ENCODE assay signal across 9 mouse cellular contexts in the genomic region with DNA sequence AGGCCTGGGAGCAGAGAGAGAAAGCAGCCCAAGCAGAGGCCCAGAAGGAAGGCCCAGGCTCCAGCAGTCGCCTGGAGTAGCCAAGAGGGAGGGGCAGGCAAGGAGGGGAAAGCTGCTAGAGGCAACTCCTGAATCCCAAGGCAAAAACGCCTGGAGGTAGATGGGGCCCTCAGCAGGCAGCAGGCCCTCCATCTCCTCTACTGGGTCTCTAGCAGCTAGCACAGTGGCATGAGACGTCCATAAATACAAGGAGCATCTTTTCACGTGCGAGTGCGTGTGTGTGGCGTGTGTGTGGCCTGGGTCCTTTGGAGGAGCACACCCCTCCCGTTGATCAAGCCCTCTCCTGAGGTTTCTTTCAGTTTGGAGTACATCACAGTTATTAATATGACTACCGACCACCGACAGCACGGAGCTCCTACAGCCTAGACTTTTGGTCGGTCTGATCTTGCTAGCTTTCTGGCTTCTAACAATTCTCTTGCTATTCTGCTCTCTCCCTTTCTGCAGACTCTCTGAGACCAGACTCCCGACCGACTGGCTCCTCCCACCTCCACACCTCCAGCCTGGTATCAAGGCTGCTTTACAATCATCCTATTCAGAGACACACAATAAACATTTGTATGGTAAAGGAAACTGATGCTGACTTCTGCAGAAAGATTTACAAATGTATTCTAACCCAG. TPM values are rescaled to one million over a fixed set of nuclear protein-coding genes. Genes with fewer than 3 reads are reported as not detected.
DNase-seq lines count a peak whose midpoint lies in the region; ATAC-seq and TF ChIP-seq lines count a peak whose summit lies in the region.
"Had no signal": no experiment of that assay in that cellular context is flagged by ENCODE, and none has a peak within 500 bp of the region (broad histone marks: within the 10 kb centered on the region; RNA-seq: fewer than 3 reads in every experiment).

No protein-coding gene starts in this region.

- no peak for DNase-seq in lung, postnatal 0 days (ENCODE audit: low spot score)
- DNase-seq in embryonic facial prominence, embryonic 14.5 days (ENCODE audit: low spot score), result peak; percentile 29
- peak; percentile 58 for DNase-seq in limb, embryonic 10.5 days (ENCODE audit: low spot score)
- no peak for DNase-seq in layer of hippocampus, postnatal 25 days (ENCODE audit: extremely low spot score in 1 of 2, low spot score in 1 of 2)
- DNase-seq in cerebellum, adult 9-10 months, result no peak
- no peak for DNase-seq in testis, postnatal 14 days (ENCODE audit: low spot score)

- no peak overlapping the region for H3K4me3 ChIP-seq in lung, embryonic 16.5 days (ENCODE audit: low read length)
- H3K4me3 ChIP-seq in lung, postnatal 0 days (ENCODE audit: low read depth, low read length), result no peak overlapping the region
- H3K4me3 ChIP-seq in embryonic facial prominence, embryonic 14.5 days (ENCODE audit: low read depth, low read length), result no peak overlapping the region
- H3K4me3 ChIP-seq in limb, embryonic 10.5 days, result peak overlapping the region; percentile 31
- no peak overlapping the region for H3K4me3 ChIP-seq in small intestine, adult 2 months (ENCODE audit: low read depth, low read length)

- no peak for TF ChIP-seq CTCF in lung, postnatal 0 days (IDR thresholded peaks at IDR 0.05)
- TF ChIP-seq CTCF in small intestine, adult 2 months (IDR thresholded peaks at IDR 0.05; ENCODE audit: extremely low read depth, insufficient read length, insufficient replicate concordance, low read depth, low read length), result no peak

- peak overlapping the region; percentile 1; the same call in 1 of the 2 replicates for H3K4me2 ChIP-seq in lung, embryonic 16.5 days (ENCODE audit: low read depth, low read length)
- no peak overlapping the region for H3K4me2 ChIP-seq in lung, postnatal 0 days (replicated peaks; ENCODE audit: low read depth, low read length)
- H3K4me2 ChIP-seq in embryonic facial prominence, embryonic 14.5 days (ENCODE audit: low read depth, low read length), result peak overlapping the region; percentile 16

- H3K9me3 ChIP-seq in lung, embryonic 16.5 days (ENCODE audit: control insufficient read depth, low read length), result no peaks in the 10 kb centered on the region
- H3K9me3 ChIP-seq in lung, postnatal 0 days (ENCODE audit: low read length), result no peaks in the 10 kb centered on the region
- no peaks in the 10 kb centered on the region for H3K9me3 ChIP-seq in embryonic facial prominence, embryonic 14.5 days (ENCODE audit: control insufficient read depth, low read length)
- H3K9me3 ChIP-seq in limb, embryonic 10.5 days (replicated peaks), result no peaks in the 10 kb centered on the region

- ATAC-seq in lung, embryonic 16.5 days (ENCODE audit: low read depth), result no peak
- no peak for ATAC-seq in lung, postnatal 0 days
- ATAC-seq in embryonic facial prominence, embryonic 14.5 days (ENCODE audit: low read depth), result no peak

- no peak for TF ChIP-seq POLR2A in small intestine, adult 2 months (IDR thresholded peaks at IDR 0.05; ENCODE audit: low read depth, low read length)

- TF ChIP-seq EP300 in lung, postnatal 0 days (IDR thresholded peaks at IDR 0.05), result no peak

- no peaks in the 10 kb centered on the region for H3K27me3 ChIP-seq in lung, embryonic 16.5 days (ENCODE audit: control insufficient read depth, insufficient read depth, low read depth, low read length)
- H3K27me3 ChIP-seq in lung, postnatal 0 days (replicated peaks; ENCODE audit: insufficient read depth, low read length), result no peaks in the 10 kb centered on the region
- no peaks in the 10 kb centered on the region for H3K27me3 ChIP-seq in embryonic facial prominence, embryonic 14.5 days (replicated peaks; ENCODE audit: control insufficient read depth, insufficient read depth, low read length)
- H3K27me3 ChIP-seq in limb, embryonic 10.5 days (ENCODE audit: low read depth, poor library complexity, severe bottlenecking), result no peaks in the 10 kb centered on the region
- no peaks in the 10 kb centered on the region for H3K27me3 ChIP-seq in small intestine, adult 2 months (ENCODE audit: control insufficient read depth, insufficient read depth, low read length)

- WGBS in lung, embryonic 16.5 days, result 19% methylated on average over 14 of the region's 14 CpGs
- 27% methylated on average over 13 of the region's 14 CpGs for WGBS in lung, postnatal 0 days
- WGBS in embryonic facial prominence, embryonic 14.5 days, result 8% methylated on average over 14 of the region's 14 CpGs
- whole genome bisulfite sequencing in limb, embryonic 10.5 days, result 3% methylated on average over 14 of the region's 14 CpGs
- 36% methylated on average over 14 of the region's 14 CpGs for WGBS in small intestine, adult 2 months

- no peaks in the 10 kb centered on the region for H3K36me3 ChIP-seq in lung, embryonic 16.5 days (ENCODE audit: control insufficient read depth, insufficient read depth, low read length)
- H3K36me3 ChIP-seq in lung, postnatal 0 days (ENCODE audit: insufficient read depth, low read length), result no peaks in the 10 kb centered on the region
- H3K36me3 ChIP-seq in embryonic facial prominence, embryonic 14.5 days (ENCODE audit: control insufficient read depth, insufficient read depth, low read length), result no peaks in the 10 kb centered on the region
- no peaks in the 10 kb centered on the region for H3K36me3 ChIP-seq in limb, embryonic 10.5 days
- H3K36me3 ChIP-seq in small intestine, adult 2 months (ENCODE audit: control insufficient read depth, insufficient read depth, low read length), result no peaks in the 10 kb centered on the region

- H3K4me1 ChIP-seq in lung, embryonic 16.5 days (replicated peaks; ENCODE audit: control insufficient read depth, insufficient read depth, low read length), result peaks cover 25% of the 10 kb centered on the region
- H3K4me1 ChIP-seq in lung, postnatal 0 days (ENCODE audit: insufficient read depth, low read depth, low read length), result peaks cover 10% of the 10 kb centered on the region; the same call in 1 of the 2 replicates
- H3K4me1 ChIP-seq in embryonic facial prominence, embryonic 14.5 days (ENCODE audit: control insufficient read depth, insufficient read depth, low read length), result peaks cover 28% of the 10 kb centered on the region
- peaks cover 52% of the 10 kb centered on the region for H3K4me1 ChIP-seq in limb, embryonic 10.5 days
- peaks cover 26% of the 10 kb centered on the region; the same call in 1 of the 2 replicates for H3K4me1 ChIP-seq in small intestine, adult 2 months (ENCODE audit: control insufficient read depth, insufficient read depth, insufficient read length, low read length)

- no peak overlapping the region; the same call in 1 of the 2 replicates for H3K27ac ChIP-seq in lung, embryonic 16.5 days (ENCODE audit: low read length)
- H3K27ac ChIP-seq in lung, postnatal 0 days (ENCODE audit: low read length), result no peak overlapping the region
- peak overlapping the region; percentile 83 for H3K27ac ChIP-seq in embryonic facial prominence, embryonic 14.5 days (replicated peaks; ENCODE audit: low read depth, low read length)
- peak overlapping the region; percentile 91 for H3K27ac ChIP-seq in limb, embryonic 10.5 days
- H3K27ac ChIP-seq in small intestine, adult 2 months (ENCODE audit: insufficient read depth, low read depth, low read length), result peak overlapping the region; percentile 18; the same call in 1 of the 2 replicates
- H3K27ac ChIP-seq: liver, embryonic 14.5 days had no signal

- H3K9ac ChIP-seq in lung, embryonic 16.5 days (ENCODE audit: low read length), result peak overlapping the region; percentile 16; the same call in 1 of the 2 replicates
- no peak overlapping the region for H3K9ac ChIP-seq in lung, postnatal 0 days (replicated peaks; ENCODE audit: low read depth)
- H3K9ac ChIP-seq in embryonic facial prominence, embryonic 14.5 days (ENCODE audit: low read depth, low read length), result peak overlapping the region; percentile 40
- H3K9ac ChIP-seq: liver, embryonic 14.5 days had no signal

RNA-seq across cellular contexts. Expression of a gene that starts 9.9 kb away (rescaled TPM):
- 157 and 223 TPM in 2 replicates for polyA plus RNA-seq in lung, embryonic 16.5 days (2015; fragmentation: Nextera tagmentation; extraction: Ambion mirVana)
- 140 and 152 TPM in 2 replicates for polyA plus RNA-seq in lung, postnatal 0 days (2015; fragmentation: Nextera tagmentation; extraction: Ambion mirVana)
- polyA plus RNA-seq in embryonic facial prominence, embryonic 14.5 days (2014; fragmentation: Nextera tagmentation; extraction: Ambion mirVana), result 203 and 230 TPM in 2 replicates
- 444 and 468 TPM in 2 replicates for polyA plus RNA-seq in limb, embryonic 10.5 days (2016; fragmentation: Nextera tagmentation; extraction: Ambion mirVana)
- polyA plus RNA-seq in small intestine, adult 2 months (2012; rRNA removed), result 16.9 and 38.0 TPM in 2 replicates
- total RNA-seq in layer of hippocampus, postnatal 25 days (2021), result 10 to 100 TPM; 79.8 to 90.6 TPM

RNA-seq across cellular contexts. Expression of a gene that starts 16.3 kb away (rescaled TPM):
- polyA plus RNA-seq in lung, embryonic 16.5 days (2015; fragmentation: Nextera tagmentation; extraction: Ambion mirVana), result 1,463 and 1,496 TPM in 2 replicates
- 1,317 and 1,524 TPM in 2 replicates for polyA plus RNA-seq in lung, postnatal 0 days (2015; fragmentation: Nextera tagmentation; extraction: Ambion mirVana)
- 1,629 and 1,828 TPM in 2 replicates for polyA plus RNA-seq in embryonic facial prominence, embryonic 14.5 days (2014; fragmentation: Nextera tagmentation; extraction: Ambion mirVana)
- 1,816 and 1,865 TPM in 2 replicates for polyA plus RNA-seq in limb, embryonic 10.5 days (2016; fragmentation: Nextera tagmentation; extraction: Ambion mirVana)
- 54.5 and 78.1 TPM in 2 replicates for polyA plus RNA-seq in small intestine, adult 2 months (2012; rRNA removed)
- total RNA-seq in layer of hippocampus, postnatal 25 days (2021), result 100 to 1,000 TPM; 799 to 873 TPM

RNA-seq across cellular contexts. Expression of a gene that starts 23.9 kb away (rescaled TPM):
- polyA plus RNA-seq in lung, embryonic 16.5 days (2015; fragmentation: Nextera tagmentation; extraction: Ambion mirVana), result 25.5 and 27.5 TPM in 2 replicates
- 10.1 and 10.4 TPM in 2 replicates for polyA plus RNA-seq in lung, postnatal 0 days (2015; fragmentation: Nextera tagmentation; extraction: Ambion mirVana)
- 26.5 and 26.7 TPM in 2 replicates for polyA plus RNA-seq in embryonic facial prominence, embryonic 14.5 days (2014; fragmentation: Nextera tagmentation; extraction: Ambion mirVana)
- 33.3 and 34.1 TPM in 2 replicates for polyA plus RNA-seq in limb, embryonic 10.5 days (2016; fragmentation: Nextera tagmentation; extraction: Ambion mirVana)
- 3.3 and 6.0 TPM in 2 replicates for polyA plus RNA-seq in small intestine, adult 2 months (2012; rRNA removed)
- 10 to 100 TPM; 21.5 to 24.4 TPM for total RNA-seq in layer of hippocampus, postnatal 25 days (2021)

RNA-seq across cellular contexts. Expression of a gene that starts 23.9 kb away (rescaled TPM):
- polyA plus RNA-seq in lung, embryonic 16.5 days (2015; fragmentation: Nextera tagmentation; extraction: Ambion mirVana), result 59.2 and 61.4 TPM in 2 replicates
- 51.1 and 54.9 TPM in 2 replicates for polyA plus RNA-seq in lung, postnatal 0 days (2015; fragmentation: Nextera tagmentation; extraction: Ambion mirVana)
- 48.5 and 51.3 TPM in 2 replicates for polyA plus RNA-seq in embryonic facial prominence, embryonic 14.5 days (2014; fragmentation: Nextera tagmentation; extraction: Ambion mirVana)
- 55.0 and 60.0 TPM in 2 replicates for polyA plus RNA-seq in limb, embryonic 10.5 days (2016; fragmentation: Nextera tagmentation; extraction: Ambion mirVana)
- 3.2 and 5.9 TPM in 2 replicates for polyA plus RNA-seq in small intestine, adult 2 months (2012; rRNA removed)
- total RNA-seq in layer of hippocampus, postnatal 25 days (2021), result 10 to 100 TPM; 22.9 to 28.6 TPM

RNA-seq across cellular contexts. Expression of a gene that starts 31.7 kb away (rescaled TPM):
- polyA plus RNA-seq in lung, embryonic 16.5 days (2015; fragmentation: Nextera tagmentation; extraction: Ambion mirVana), result 920 and 937 TPM in 2 replicates
- 819 and 1,023 TPM in 2 replicates for polyA plus RNA-seq in lung, postnatal 0 days (2015; fragmentation: Nextera tagmentation; extraction: Ambion mirVana)
- 833 and 912 TPM in 2 replicates for polyA plus RNA-seq in embryonic facial prominence, embryonic 14.5 days (2014; fragmentation: Nextera tagmentation; extraction: Ambion mirVana)
- 718 and 743 TPM in 2 replicates for polyA plus RNA-seq in limb, embryonic 10.5 days (2016; fragmentation: Nextera tagmentation; extraction: Ambion mirVana)
- 6,016 and 7,190 TPM in 2 replicates for polyA plus RNA-seq in small intestine, adult 2 months (2012; rRNA removed)
- 100 to 1,000 TPM; 814 to 862 TPM for total RNA-seq in layer of hippocampus, postnatal 25 days (2021)

Comparison
In these comparisons a context has a peak if more than half of its experiments do, and no peak if none do; other contexts are left out.
1. H3K27ac ChIP-seq: peak in embryonic facial prominence, embryonic 14.5 days (single experiment), limb, embryonic 10.5 days (single experiment) and small intestine, adult 2 months (single experiment); none in lung, embryonic 16.5 days (single experiment) and lung, postnatal 0 days (single experiment).
2. DNase-seq: peak in embryonic facial prominence, embryonic 14.5 days (single experiment) and limb, embryonic 10.5 days (single experiment); none in lung, postnatal 0 days (single experiment), layer of hippocampus, postnatal 25 days (0 of 2), cerebellum, adult 9-10 months (single experiment) and testis, postnatal 14 days (single experiment).
3. RNA of a gene that starts 16.3 kb away (polyA plus RNA-seq): 1,816 to 1,865 TPM in limb, embryonic 10.5 days, 1,629 to 1,828 TPM in embryonic facial prominence, embryonic 14.5 days, 1,463 to 1,496 TPM in lung, embryonic 16.5 days and 1,317 to 1,524 TPM in lung, postnatal 0 days; 54.5 to 78.1 TPM in small intestine, adult 2 months; every median in the first group is over 10 times any median in the second.